Mouse (Mus musculus) heart, postnatal 25 days (tissue): ENCODE measurements around the gene Higd1c. TPM values are rescaled to one million over a fixed set of nuclear protein-coding genes. Genes with fewer than 3 reads are reported as not detected.
"Not testable (repeated sequence)": the region's sequence is repeated elsewhere in the genome, so short reads cannot be mapped to it uniquely, and the experiment has no call there.

Source experiments
- DNase-seq: peaks from one replicate; pipeline ENCODE4 v3.0.0; 2022; ENCODE audit warnings: low spot score
- intact Hi-C: fragments of 180-260 bp; cut with DNase I; formaldehyde crosslinking; loops from one replicate; pipeline ENCODE4 v1.15.1; 2025
- total RNA-seq, 2 experiments: library from RNA; stranded (reverse); gene quantifications; 2 replicates each; pipeline ENCODE4 v1.2.3; 2021

The Higd1c gene
- total RNA-seq, 2 experiments from 2014 or later, result not detected

- intact Hi-C loops, result no loop called here
- DNase-seq, result no peak
These were observed 11.6 kb upstream of the Higd1c start, which contains the start of the genes Methig1 and Mettl7a2 for GRCm38 (mm10) chr15:100352711-100353250. Gene Methig1, plus strand, starts transcription at chr15:100353149. Gene Mettl7a2, plus strand, starts transcription at chr15:100353200.

DNA sequence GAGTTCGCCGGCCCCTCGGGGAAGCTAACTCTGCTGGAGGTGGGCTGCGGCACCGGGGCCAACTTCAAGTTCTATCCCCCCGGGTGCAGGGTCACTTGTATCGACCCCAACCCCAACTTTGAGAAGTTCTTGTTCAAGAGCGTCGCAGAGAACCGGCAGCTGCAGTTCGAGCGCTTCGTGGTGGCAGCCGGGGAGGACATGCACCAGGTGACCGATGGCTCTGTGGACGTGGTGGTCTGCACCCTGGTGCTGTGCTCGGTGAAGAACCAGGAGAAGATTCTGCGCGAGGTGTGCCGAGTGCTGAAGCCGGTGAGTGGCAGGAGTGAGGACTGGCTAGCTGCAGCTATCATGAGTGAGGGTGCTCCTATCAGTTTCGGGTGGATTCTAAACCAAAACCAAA lies 10.9 kb upstream of the Higd1c start:
- DNase-seq, intact Hi-C loops: not testable (repeated sequence)

GRCm38 (mm10) chr15:100355876-100356275 lies 8.5 kb upstream of the Higd1c start:
- intact Hi-C loops, result no loop called here

GRCm38 (mm10) chr15:100365967-100366366 lies 1.6 kb downstream of the Higd1c start:
- DNase-seq, intact Hi-C loops: not testable (repeated sequence)

More at GRCm38 (mm10) chr15:100355876-100356275, 8.5 kb upstream of the Higd1c start:
- no peak for DNase-seq

- no peak for DNase-seq
- intact Hi-C loops, result no loop called here
These were observed 2.8 kb downstream of the Higd1c start for GRCm38 (mm10) chr15:100367119-100367518.

GRCm38 (mm10) chr15:100375066-100375465 lies 10.7 kb downstream of the Higd1c start:
- no peak for DNase-seq
- intact Hi-C loops, result loop anchor here (2.0 to 10.0 kb wide), 2 partner anchors 60 to 112 kb away; no protein-coding TSS in a partner anchor

DNA sequence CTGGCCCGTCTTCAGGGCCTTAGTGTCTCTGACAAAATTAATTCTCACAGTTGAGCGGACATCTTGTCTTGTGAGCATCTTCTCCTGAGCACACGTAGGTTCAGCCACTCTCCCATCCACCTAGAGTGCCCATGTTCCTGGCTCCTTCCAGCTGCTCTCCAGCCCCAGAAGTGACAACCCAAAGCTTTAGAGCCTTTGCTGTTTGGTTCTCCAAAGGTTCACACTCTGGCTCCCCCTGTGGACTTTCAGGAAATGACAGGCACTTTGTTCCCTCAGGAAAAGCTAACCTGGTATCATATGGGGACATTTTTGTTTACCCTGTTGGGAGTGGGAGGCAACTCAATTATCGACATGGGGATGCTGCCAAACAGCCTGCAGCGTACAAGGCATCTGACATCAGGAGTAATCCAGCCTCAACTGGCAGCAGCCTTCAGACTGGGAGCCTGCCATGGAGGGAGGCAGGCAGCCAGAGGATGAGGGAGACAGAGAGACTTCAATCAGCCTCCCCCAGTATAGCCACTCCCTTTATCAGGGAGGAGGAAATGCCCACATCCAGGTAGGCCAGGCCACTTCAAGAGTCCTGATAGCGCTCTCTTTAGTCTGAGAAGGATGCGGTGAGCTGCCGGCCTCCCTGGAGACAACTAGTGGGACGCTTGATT lies 13.6 kb downstream of the Higd1c start:
- intact Hi-C loops, result loop anchor here (10.0 kb wide), 1 partner anchor 63 kb away; no protein-coding TSS in a partner anchor
- not testable (repeated sequence) for DNase-seq

GRCm38 (mm10) chr15:100379658-100380057 lies 15.3 kb downstream of the Higd1c start:
- intact Hi-C loops, result loop anchor here (10.0 kb wide), 1 partner anchor 65 kb away; no protein-coding TSS in a partner anchor
- no peak for DNase-seq

DNA sequence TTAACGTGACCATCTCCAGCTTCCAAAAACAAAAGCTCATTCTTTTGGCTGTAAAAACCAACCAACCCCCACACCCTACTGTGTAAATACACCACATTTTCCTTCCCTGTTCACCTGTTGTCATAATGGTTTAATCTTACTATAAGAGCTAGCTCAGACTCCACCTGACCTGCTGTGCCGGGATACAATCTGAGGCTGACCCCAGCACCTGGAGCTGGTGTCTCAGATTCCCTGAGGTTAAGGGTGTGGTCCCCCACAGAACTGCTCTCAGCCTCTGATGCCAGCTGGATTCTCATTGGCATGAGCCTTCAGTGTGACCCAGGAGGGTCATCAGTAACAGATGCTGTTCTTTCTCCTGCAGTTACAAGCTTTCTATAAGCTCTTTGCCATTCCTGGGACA lies 15.8 kb downstream of the Higd1c start:
- DNase-seq, result no peak

GRCm38 (mm10) chr15:100385705-100386104 lies 21.4 kb downstream of the Higd1c start:
- intact Hi-C loops, result no loop called here
- no peak for DNase-seq

More for the DNA sequence above, 15.8 kb downstream of the Higd1c start:
- intact Hi-C loops, result no loop called here

GRCm38 (mm10) chr15:100387544-100388223 lies 23.3 kb downstream of the Higd1c start:
- intact Hi-C loops, result no loop called here
- DNase-seq, result no peak

GRCm38 (mm10) chr15:100388224-100388835 lies 24.0 kb downstream of the Higd1c start:
- intact Hi-C loops, result no loop called here

GRCm38 (mm10) chr15:100388886-100389285 lies 24.5 kb downstream of the Higd1c start:
- intact Hi-C loops, result no loop called here
- DNase-seq, result no peak

More at GRCm38 (mm10) chr15:100388224-100388835, 24.0 kb downstream of the Higd1c start:
- DNase-seq, result no peak

- DNase-seq, result no peak
- intact Hi-C loops, result no loop called here
These were observed 26.7 kb downstream of the Higd1c start for GRCm38 (mm10) chr15:100391066-100391465.

GRCm38 (mm10) chr15:100391599-100391998 lies 27.3 kb downstream of the Higd1c start:
- no peak for DNase-seq
- intact Hi-C loops, result no loop called here

DNA sequence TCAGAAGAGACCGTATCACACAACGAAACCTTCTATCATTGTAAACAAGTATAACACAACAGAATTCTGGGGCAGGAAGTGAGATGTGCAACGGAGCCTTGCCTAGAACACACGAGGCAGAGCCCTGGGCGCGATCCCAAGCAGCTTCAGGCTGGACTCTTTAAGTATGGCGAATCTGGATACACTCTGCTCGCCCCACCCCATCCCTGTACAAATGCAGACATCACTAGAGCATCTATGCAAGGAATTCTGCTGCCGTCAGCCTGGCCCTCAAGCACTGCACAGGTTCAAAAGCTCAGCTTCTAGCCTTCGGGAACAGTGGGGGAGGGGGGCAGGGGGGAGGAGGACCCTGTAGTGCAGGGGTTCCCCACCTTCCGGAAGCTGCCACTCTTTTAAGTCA lies 28.7 kb downstream of the Higd1c start:
- intact Hi-C loops, result no loop called here
- DNase-seq, result no peak

DNA sequence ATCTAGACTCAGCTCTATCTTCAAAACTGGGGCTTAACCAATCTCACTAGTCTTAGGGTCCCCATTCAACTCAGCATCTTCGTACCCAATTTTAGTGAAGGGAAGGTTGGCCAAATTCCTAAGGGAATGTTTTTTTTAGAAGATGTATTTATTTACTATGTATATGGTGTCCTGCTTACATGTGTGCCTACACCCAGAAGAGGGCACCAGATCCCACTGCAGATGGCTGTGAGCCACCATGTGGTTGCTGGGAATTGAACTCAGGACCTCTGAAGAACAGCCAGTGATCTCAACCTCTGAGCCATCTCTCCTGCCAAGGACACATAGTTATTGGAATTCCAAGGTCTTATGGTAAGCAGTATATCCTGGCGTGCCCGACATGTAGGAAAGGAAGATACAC lies 31.2 kb downstream of the Higd1c start:
- intact Hi-C loops, result loop anchor here (5.0 kb wide), 1 partner anchor 62 kb away; no protein-coding TSS in a partner anchor
- DNase-seq, result no peak

- DNase-seq, result no peak
- intact Hi-C loops, result no loop called here
These were observed 36.4 kb downstream of the Higd1c start for GRCm38 (mm10) chr15:100400592-100401250.

GRCm38 (mm10) chr15:100401811-100402210 lies 37.5 kb downstream of the Higd1c start:
- intact Hi-C loops, result no loop called here
- DNase-seq, result no peak

DNA sequence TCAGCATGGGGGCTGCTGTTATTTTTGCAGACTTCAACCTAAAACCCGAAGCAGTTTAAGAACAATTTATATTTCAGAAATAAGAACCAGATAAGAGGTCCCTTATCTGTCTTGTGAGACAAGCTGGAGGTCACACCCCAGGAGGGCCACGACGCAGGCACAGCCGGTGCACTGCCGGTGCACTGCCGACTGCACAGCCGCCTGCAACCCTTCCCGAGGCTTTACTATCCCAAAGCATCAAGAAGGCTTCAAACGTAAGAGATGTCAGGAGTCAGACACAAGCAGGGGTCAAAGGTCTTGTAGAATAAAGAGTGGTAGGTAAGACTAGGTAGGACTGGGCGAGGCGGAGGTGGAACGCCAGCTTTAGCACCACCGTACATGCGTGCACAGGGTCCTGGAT lies 38.0 kb downstream of the Higd1c start:
- DNase-seq, result no peak
- intact Hi-C loops, result no loop called here
